Mouse (Mus musculus) megakaryocyte, embryonic 14.5 days (primary cell): Measurements from ENCODE around the gene Leprot.

Experiments
- FLI1 ChIP-seq: IDR thresholded peaks from 2 replicates; pipeline ENCODE4 v1.6.1; 2012; ENCODE audit warnings: low read length, inconsistent platforms, mixed read lengths
- GATA1 ChIP-seq: IDR thresholded peaks from 3 replicates; pipeline ENCODE4 v1.6.1; 2012; ENCODE audit warnings: mixed read lengths, low read length, inconsistent platforms, borderline replicate concordance

DNA sequence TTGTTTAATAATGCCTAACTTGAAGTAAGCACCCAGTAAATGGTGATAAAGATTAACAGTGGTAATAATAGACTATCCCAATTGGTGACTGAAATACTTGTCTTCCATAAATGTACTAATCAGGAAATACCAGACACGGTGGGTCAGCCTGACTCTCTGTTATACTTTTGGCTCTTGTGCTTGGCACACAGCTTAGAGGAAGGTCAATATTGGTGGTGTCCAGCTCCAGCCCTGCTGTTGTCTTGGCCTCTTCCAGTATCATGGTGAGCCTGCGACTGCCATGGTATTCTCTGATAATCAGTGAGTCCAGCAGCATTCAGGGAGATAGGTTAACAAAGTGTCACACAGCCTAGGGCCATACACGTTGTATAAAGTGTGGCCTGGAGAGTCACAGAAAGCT, 43.9 kb upstream of the Leprot start:
- TF ChIP-seq FLI1 = no peak
- no peak for TF ChIP-seq GATA1
